Mouse (Mus musculus): ENCODE results near the gene Med9.

Med9 gene

DNA sequence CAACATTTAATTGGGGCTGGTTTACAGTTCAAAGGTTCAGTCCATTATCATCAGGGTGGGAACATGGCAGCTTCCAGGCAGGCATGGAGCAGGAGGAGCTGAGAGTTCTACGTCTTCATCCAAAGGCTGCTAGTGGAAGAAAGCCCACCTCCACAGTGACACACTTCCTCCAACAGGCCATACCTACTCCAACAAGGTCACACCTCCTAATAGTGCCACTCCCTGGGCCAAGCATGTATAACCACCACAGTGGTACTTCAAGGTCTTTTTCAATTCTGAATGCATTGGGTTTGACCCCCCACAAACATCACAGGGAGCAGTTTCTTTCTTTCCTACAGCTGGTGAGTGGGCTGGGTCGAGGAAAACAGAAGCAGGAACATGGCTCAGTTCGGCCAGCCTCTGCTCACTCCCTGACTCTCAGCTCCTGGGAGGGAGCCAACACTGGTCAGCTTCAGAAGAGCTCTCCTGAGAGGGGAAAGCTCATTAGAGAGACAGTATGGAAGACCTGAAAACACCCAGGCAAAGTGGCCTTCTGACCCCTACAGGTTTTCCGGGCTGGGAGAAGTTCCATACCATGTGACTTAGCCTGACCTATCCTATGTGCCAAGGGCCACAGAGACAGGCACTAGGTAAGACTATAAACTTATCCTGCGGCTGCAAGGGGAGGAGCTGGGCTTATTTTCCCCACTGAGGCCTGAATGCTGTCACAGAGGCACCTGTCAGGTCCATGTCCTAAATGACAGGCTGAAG, 53.4 kb downstream of the Med9 start:
- DNase-seq (ENCODE audit: low spot score in 2 of 2): no peak

DNA sequence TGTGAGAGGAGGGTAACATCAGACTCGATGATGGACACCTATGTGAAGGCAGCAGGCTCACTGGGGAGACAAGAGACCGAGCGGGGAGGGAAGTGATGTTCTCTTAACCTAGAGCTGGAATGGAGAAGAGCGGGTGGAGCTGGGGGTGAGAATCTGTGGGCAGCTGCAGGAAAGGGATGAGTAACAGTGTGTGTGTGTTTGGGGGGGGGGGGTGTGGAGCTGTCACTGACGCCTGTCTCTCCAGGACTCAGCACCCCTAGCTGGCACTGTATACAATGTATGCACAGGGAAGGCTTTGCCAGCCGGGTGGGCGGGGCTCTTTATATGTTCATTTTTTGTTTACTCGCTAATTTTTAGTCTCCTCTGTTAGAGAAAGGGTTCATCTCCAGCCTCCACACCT, 55.8 kb downstream of the Med9 start:
- peak; percentile 59 to 60 for DNase-seq (ENCODE audit: low spot score in 2 of 2)

DNA sequence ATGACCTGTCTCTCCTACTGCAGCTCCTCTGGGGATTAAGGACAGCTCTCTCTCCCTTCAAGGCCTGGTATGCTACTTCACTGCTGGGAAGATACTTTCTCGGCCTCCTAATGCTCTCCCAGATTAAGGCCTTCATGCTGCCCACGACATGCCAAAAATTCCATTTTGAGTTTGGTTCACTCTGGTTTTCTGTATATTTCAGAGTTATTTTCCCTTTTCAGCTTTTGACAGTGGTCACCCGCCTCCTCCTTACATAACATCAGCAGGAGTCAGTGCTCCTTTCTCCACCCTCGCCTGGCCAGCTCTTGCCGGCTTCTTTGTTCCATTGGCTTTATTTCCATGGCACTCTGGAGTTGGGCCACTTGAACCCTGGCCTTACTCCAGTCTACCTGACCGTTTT, 56.7 kb downstream of the Med9 start:
- peak; percentile 35 to 45 for DNase-seq (ENCODE audit: low spot score in 2 of 2)

DNA sequence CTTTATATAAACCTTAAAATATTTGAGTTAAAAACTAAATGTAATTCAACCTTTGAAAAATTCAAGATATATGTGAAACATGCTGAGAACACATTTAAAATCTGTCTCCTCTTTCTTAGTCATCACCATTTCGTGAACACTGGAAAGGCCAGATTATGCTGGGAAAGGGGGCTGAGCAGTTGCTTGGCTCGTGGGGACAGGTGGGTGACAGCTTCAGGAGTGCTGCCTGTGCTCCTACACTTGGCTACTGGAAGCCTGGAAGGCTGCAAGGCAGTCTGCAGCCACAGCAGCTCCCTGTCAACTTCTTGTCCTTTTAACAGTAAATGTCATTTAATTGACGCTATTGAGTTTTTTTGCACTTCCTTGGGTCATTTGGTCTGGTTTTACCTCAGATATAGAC, 57.9 kb downstream of the Med9 start:
- DNase-seq (ENCODE audit: low spot score in 2 of 2): peak in 1 of 2 experiments; percentile 23

DNA sequence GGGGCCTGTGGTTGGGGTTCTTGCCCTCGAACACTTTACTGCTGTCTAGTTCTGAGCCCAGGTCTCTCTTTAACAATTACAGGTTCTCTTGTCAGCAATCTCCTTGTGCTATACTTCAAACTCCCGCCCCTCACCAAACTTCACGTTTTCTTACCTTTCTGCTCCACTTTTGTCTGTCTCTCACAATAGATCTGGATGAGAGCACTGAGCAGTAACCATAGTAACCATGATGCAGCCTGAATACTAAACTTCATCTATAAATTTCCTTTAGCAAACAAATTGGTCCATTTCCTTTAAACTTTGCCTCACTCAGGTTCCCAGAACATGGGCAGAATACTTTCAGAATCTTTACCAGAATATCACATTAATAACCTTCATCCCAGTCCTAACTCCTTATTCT, 61.4 kb downstream of the Med9 start:
- DNase-seq (ENCODE audit: low spot score in 2 of 2): no peak

DNA sequence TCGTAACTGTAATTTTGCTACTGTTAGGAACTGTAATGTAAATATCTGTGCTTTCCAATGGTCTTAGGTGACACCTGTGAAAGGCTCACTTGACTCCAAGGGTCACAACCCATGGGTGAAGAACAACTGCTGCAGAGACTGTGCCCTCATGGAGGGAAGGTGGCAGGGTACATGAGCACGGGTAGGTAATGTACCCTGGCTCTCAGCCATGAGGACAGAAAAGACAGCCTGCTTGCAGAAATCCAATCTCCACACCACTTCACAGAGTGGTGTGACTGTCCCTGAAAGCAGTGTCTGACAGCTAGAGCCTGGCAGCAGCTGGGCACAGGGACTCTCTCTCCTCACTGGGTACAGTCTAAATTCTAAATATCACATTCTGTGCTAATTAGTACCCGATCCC, 63.5 kb downstream of the Med9 start:
- DNase-seq (ENCODE audit: low spot score in 2 of 2): no peak

Measured in frontal cortex, postnatal 36 days (tissue).